Mouse (Mus musculus): ENCODE data around the gene Emg1. TPM values are rescaled to one million over a fixed set of nuclear protein-coding genes. Genes with fewer than 3 reads are reported as not detected.

The Emg1 gene
- 347 TPM for polyA plus RNA-seq (2017; shearing (Covaris generic))

GRCm38 (mm10) chr6:124711824-124712782 lies at the start of gene Emg1, which contains the start of gene Phb2:
TSS of gene Emg1 (minus strand) at chr6:124712178.
TSS of gene Phb2 (plus strand) at chr6:124712336.

GRCm38 (mm10) chr6:124755831-124756595 lies 44.0 kb upstream of the Emg1 start, which contains the start of the genes Gm45234 and Atn1:
TSS of gene Gm45234 (minus strand) at chr6:124756021.
TSS of gene Atn1 (minus strand) at chr6:124756524.

DNA sequence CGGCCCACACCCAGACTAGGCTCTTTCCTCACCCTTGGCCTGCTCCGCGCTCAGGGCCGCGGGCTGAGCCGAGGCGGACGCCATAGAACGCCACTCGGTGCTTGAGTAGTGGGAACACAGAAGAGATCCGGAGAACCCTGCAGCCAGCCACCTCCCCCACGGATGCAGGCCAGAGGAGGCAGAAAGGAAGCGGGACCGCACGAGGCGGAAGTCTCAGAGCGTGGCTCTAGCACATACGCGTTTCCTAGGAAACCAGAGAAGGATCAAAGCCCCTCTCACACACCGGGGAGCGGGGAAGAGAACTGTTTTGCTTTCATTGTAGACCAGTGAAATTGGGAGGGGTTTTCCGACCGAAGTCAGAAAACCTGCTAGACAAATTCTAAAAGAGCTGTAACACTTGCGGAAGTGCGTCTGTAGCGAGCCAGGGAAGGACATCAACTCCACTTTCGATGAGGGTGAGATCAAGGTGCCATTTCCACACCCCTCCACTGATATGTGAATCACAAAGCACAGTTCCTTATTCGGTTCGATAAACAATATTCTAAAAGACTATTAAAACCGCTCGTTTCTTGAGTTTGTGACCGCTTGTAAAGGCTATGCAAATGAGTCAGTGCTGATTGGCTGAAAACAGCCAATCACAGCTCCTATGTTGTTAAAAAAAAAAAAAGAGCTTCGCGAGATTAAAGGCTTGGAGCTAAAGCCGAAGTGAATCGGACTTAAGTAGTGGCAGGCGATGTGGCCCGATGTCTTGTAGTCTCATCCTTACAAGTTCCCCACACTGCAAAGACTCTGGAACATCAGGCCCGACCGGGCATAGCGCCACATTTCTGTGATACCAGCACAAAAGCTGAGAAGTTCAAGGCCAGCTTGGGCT lies 29.1 kb upstream of the Emg1 start, which contains the start of gene Grcc10:
Gene Grcc10 (minus strand): TSS at position 487 of the 874 bp plus-strand sequence.

DNA sequence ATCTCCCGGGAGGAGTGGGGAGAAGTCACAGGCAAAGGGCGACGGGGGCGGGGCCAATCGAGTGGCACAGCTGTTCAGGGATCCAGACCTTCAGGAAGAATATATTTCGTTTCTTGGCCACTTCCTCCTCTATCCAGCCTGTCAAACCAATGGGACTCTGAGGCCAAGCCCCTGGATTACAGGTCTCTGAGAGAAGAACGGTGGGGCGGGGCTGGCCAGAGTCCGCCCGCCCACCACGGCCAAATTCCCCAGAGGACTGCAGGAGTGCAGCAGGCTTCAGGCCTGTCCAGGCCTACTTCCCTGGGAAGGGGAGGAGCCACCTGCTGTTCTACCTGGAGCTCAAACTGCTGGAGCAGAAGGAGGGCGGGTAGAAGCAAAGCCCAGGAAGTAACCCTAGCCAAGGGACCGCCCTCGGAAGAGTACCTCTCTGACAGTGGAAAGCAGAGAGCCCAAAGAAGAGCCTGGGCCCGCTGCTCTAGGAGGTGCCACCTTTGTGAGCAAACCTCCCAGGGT lies 26.6 kb upstream of the Emg1 start, which contains the start of gene Ptpn6:
Gene Ptpn6 (minus strand): TSS at position 204 of the 513 bp plus-strand sequence.

DNA sequence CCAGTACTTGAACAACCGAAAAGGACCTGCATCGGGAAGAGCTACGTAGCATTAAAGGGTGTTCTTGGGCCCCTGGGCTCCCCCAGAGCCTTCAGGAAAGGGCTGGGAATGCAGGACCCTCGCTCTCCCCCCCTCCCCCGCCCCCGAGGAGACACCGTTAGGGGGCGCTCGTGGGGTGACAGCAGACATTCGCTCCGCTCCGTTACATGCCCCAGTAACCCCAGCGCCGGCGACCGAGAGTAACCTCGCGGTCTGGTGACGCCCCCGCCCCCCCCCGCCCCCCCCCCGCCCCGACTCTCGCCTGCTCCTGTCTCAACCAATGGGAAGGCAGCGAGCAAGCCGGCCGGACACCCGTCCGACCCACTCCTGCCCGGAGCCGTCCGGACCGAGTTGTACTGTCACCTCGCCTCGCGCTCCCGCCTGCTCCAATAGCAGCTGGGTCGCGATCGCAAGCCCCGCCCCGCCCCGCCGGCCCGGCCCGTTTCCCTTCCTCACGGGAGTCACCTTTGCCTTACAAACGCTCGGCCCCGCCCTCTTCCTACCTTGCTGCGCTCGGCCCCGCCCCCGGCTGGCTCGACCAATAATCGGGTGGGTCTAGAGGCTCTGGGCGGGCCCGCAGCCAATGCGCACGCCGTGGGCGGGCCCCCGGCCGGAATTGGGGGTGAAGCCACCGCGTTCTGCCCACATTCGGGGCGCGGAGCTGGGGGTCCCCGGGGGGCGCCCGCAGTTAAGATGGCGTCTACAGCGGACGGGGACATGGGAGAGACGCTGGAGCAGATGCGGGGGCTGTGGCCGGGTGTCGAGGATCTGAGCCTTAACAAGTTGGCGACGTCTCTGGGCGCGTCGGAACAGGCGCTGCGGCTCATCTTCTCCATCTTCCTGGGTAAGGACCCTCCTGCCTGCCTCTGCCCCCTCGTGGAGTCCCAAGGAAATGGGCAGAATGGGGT lies 49.2 kb downstream of the Emg1 start, which contains the start of gene Lpcat3:
Gene Lpcat3 (plus strand): TSS at position 551 of the 947 bp plus-strand sequence.

Other genes with a start within 250 kb of the Emg1 start
- gene Clstn3, start 247.4 kb downstream of the Emg1 start, polyA plus RNA-seq (2017; shearing (Covaris generic)), result not detected
- not detected for gene C1rl, start 219.1 kb downstream of the Emg1 start, polyA plus RNA-seq (2017; shearing (Covaris generic))
- 0.17 TPM for gene C1ra, start 199.8 kb downstream of the Emg1 start, polyA plus RNA-seq (2017; shearing (Covaris generic))
- not detected for gene C1s1, start 169.8 kb downstream of the Emg1 start, polyA plus RNA-seq (2017; shearing (Covaris generic))
- not detected for gene C1rb, start 141.9 kb downstream of the Emg1 start, polyA plus RNA-seq (2017; shearing (Covaris generic))
- not detected for gene C1s2, start 76.1 kb downstream of the Emg1 start, polyA plus RNA-seq (2017; shearing (Covaris generic))
- 77.1 TPM for gene Lpcat3, start 49.2 kb downstream of the Emg1 start, polyA plus RNA-seq (2017; shearing (Covaris generic))
- 140 TPM for gene Phb2, start 158 bp upstream of the Emg1 start, polyA plus RNA-seq (2017; shearing (Covaris generic))
- gene Ptpn6, start 26.5 kb upstream of the Emg1 start, polyA plus RNA-seq (2017; shearing (Covaris generic)), result 357 TPM
- 578 TPM for gene Grcc10, start 29.2 kb upstream of the Emg1 start, polyA plus RNA-seq (2017; shearing (Covaris generic))
- gene Gm45234, start 43.8 kb upstream of the Emg1 start, polyA plus RNA-seq (2017; shearing (Covaris generic)), result not detected
- 3.1 TPM for gene Atn1, start 44.3 kb upstream of the Emg1 start, polyA plus RNA-seq (2017; shearing (Covaris generic))
- gene Eno2, start 57.5 kb upstream of the Emg1 start, polyA plus RNA-seq (2017; shearing (Covaris generic)), result 5.0 TPM
- gene Lrrc23, start 67.5 kb upstream of the Emg1 start, polyA plus RNA-seq (2017; shearing (Covaris generic)), result 2.5 TPM
- 8.1 TPM for gene Spsb2, start 96.5 kb upstream of the Emg1 start, polyA plus RNA-seq (2017; shearing (Covaris generic))
- gene Tpi1, start 102.1 kb upstream of the Emg1 start, polyA plus RNA-seq (2017; shearing (Covaris generic)), result 133 TPM
- gene Usp5, start 117.3 kb upstream of the Emg1 start, polyA plus RNA-seq (2017; shearing (Covaris generic)), result 133 TPM
- gene Cdca3, start 117.4 kb upstream of the Emg1 start, polyA plus RNA-seq (2017; shearing (Covaris generic)), result 8.8 TPM
- gene Gnb3, start 128.1 kb upstream of the Emg1 start, polyA plus RNA-seq (2017; shearing (Covaris generic)), result not detected
- 0.10 TPM for gene P3h3, start 145.6 kb upstream of the Emg1 start, polyA plus RNA-seq (2017; shearing (Covaris generic))
- 0.43 TPM for gene Gpr162, start 151.8 kb upstream of the Emg1 start, polyA plus RNA-seq (2017; shearing (Covaris generic))
- 308 TPM for gene Cd4, start 176.0 kb upstream of the Emg1 start, polyA plus RNA-seq (2017; shearing (Covaris generic))
- 4.4 TPM for gene Lag3, start 199.5 kb upstream of the Emg1 start, polyA plus RNA-seq (2017; shearing (Covaris generic))
- 10.0 TPM for gene Ptms, start 207.9 kb upstream of the Emg1 start, polyA plus RNA-seq (2017; shearing (Covaris generic))
- 107 TPM for gene Mlf2, start 219.2 kb upstream of the Emg1 start, polyA plus RNA-seq (2017; shearing (Covaris generic))